Mouse (Mus musculus): ENCODE measurements around the gene Pex16.

Gene Pex16

DNA sequence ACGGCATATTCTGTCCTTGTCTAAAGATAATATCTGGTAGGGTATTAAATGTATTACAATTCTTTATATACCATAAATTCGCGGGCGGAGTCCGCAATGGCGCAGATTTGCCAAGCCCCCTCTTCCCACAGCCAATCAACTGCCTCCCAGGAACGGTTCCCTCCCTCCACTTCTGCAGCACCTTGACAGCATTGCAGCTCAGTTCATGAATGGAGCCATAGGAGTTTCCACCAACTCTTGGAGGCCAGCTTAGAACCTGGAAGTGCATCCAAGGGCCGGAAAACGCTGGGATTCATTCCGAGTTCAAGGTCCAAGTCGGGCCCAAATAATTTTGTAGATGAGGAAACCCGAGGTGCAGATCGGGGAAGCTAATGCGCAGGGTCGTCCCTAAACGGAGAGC is at the start of gene Pex16, which contains the start of gene Large2:
Gene Pex16 (plus strand): TSS at position 163 of the 400 bp plus-strand sequence.
Gene Large2 (minus strand): TSS at position 356 of the 400 bp plus-strand sequence.
- DNase-seq, result peak; percentile 96

DNA sequence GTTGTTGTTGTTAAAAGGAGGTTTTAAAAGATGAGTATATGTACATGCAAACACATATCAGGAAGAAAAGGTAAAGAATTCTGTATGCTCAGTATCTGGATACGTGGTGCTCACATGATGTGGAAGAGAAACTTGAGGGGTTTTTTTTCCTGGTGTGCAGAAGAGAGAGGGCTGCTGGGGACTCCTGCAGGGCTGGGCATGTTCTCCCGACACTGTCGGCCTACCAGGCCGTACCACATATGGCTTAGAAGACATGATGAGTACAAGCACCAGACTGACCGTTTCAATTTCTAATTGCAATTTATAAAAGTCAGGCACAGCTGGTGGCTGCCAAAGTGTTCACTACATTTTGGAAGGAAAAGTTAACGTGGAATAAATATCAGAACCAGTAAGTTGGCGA is 48.8 kb upstream of the Pex16 start:
- peak; percentile 77 for DNase-seq

DNA sequence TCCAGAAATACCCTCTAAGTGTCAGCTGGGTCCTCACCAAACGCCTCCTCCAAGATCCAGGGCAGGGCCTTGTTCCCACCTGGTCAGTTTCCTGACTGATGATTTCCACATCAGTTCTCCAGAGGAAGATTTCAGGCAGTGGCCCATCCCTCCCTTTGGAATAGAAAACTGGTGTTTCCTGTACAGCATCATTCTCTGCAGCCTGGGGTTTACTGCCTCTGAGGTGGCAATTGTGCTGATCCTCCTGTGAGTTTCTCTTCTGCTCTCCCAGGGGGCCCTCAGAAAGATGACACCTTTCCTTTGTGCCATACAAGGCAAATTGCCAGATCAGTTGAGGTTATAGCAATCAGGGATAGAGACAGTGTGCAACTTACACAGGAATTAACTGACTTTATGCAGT is 48.3 kb upstream of the Pex16 start:
- DNase-seq, result peak; percentile 50

DNA sequence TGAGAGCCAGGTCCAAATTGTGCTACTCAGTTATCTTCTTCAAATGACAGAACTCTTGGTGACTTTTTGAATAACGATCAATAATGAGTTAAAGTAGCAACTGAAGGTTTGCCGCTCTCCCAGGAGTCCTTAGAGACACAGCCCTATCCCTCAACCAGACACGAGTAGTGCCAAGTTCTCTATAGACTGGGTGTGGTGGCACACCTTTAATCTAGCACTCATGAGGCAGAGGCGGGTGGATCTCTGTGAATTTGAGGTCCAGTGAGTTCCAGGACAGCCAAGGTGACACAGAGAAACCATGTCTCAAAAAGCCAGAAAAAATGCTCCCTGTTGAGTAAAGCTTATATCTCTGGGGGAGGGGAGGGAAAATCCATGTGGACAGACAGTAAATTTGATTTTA is 46.9 kb upstream of the Pex16 start:
- DNase-seq, result peak; percentile 61

DNA sequence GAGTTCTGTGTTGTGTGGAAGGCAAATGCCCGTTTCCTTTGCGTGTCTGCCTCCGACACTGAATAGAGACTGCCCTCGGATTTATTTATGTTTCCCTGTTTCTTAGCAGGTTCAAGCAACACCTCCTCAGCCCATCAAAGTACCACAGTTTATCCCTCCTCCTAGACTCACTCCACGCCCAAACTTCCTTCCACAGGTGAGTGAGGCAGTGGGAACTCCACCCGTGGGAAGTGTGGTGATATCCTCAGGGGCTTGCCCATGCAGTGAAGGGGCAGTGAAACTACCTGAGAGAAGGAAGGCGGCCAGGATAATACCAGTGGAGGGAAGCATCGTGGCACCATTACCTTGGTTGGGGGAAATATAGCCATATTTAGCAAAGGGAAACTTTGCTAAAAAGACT is 46.3 kb upstream of the Pex16 start:
- DNase-seq, result peak; percentile 83

DNA sequence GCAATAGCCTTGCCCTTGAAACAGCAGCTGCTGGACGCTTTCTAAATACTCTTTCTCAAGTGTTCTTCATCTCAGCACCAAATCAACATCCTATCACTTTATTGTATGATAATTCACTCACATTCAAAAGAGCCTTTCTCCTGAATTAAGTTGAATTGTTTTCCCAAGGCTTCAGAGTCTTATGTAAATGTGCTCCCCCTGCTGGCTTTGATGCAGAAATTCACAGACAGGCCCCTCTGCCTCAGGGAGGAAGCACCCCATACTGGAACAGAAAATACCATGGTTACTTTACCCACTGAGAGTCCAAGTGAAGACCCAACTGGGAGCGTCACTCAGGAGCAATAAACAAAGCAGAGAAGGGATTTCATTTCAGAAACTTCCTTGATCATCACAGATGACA is 43.6 kb upstream of the Pex16 start:
- DNase-seq, result peak; percentile 86

DNA sequence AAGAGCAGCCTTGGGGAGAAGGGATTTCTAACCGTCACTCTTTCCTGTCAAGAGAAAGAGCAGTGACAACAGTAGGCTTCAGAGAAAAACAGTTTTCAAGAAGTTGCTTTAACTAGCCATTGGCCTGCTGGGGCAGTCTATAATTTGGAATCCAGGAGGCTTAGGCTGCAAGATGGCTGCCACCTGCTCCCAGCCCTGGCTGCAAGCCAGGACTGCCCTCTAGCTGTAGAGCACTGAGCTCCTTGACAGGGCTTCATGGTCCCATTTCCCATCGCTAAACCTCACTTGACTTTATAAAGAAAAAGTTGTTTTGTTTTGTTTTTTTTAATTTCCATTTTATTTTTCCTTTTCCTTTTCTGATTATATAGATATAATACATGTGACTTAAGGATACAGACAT is 43.1 kb upstream of the Pex16 start:
- DNase-seq, result peak; percentile 85

DNA sequence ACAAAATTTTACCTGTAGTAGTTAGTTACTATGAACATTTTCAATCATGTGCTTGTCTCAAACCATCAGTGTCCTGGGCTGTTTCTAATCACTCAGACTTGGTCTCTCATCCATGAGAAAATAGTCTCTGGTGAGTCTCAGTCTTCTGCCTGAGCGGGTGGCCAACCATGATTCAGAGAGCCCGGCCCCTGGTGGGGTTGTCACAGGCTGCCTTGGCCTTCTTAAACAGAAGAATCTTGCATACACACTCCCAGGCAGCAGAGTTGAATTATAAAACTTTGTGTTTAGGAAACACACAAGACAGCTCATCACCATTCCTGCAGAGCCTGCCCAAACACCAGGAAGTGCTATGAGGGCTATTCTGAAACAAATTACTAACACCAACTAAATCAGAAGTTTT is 42.6 kb upstream of the Pex16 start:
- DNase-seq, result no peak

DNA sequence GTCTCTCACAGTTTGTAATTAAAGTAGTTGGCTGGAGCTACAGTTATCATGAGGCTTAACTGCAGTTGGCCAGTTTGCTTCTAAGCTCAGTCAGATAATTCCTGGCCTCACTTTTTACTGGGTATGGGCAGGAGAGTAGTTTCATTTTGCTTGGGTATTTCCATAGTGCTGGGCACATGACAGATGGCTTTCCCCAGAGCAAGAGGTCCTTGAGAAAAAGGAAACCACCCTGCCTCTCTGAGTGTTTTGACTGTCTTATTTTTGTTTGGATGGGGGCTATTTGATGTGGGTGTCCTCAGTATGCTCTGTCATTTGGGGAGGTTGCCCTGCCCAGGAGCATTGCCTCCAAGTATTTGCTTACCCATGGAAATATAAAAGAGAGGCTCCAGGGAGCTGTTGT is 32.1 kb upstream of the Pex16 start:
- DNase-seq, result peak; percentile 63

DNA sequence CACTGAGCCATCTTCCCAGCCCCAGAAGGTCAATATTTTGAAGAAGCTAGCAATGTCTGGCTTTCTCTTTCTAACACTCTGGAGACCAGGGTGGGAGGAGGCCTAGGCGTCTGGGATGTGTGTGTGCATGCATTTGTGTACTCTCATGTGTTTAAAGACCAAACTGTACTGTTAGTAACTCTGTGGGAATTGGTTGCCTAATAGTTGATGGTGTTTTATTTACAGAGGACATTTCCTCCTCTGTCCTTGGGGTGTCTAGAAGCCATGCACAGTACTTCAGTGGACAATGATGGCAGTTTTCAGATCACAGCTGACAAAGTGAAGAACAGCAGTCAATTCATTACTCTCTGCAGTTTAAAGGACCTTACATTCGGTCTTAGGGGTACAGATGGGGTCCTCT is 27.3 kb upstream of the Pex16 start:
- peak; percentile 59 for DNase-seq

DNA sequence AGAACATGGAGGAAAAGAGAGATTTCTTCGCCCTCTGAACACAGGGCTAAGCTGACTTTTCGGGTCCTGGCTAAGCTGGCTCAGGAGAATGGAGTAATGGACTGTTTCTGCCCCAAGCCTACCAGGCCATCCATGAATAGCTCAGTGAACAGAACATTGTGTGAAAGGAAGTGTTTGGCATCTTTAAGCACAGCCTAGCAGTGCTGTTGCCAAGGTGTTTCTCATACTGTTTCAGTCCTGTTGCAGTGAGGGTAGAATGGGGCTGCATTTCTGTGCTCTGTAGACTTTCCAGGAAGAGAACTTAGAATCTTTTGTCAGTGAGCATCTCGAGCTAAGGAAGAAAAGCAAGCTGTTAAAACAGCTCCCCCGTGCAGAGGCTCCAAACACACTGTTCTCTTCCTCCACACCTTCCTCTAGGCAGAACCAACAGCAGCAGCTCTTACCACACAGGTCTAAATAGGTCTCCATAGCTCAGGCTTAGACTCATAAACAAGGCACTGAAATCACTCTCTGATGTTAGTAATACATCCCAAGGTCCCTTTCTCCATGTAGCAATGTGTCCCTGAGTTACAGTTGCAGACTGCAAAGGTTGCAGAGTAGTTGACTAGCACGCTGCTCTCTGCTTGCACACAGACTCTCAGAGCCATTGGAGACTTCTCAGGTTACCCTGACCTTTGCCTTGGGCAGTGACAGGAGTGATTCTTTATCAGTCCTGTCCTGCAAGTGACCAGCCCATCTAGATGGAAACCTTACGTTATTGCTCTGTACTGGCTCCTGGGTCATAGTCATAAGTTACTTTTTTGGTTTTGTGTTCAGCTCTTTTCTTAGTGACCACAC is 24.7 kb upstream of the Pex16 start:
- peak; percentile 37 for DNase-seq

DNA sequence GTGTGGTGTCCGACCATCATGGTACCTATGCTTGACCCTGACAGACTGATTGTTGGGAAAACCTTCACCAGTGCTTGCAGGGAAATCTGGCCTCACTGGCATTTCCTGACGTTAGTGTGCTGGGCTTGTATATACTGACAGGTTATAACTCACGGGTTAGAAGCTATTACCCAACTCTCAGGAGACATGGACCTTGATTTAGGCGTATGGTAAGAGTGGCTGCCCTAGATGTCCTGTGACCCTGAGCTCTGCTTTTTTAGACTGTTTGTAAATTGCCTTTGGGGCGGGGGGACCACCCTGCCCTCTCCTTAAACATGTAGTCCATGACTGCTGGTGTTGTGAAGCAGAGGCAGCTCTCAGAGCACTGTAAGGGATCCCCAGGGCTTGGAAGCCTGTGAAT is 23.8 kb upstream of the Pex16 start:
- DNase-seq, result no peak

DNA sequence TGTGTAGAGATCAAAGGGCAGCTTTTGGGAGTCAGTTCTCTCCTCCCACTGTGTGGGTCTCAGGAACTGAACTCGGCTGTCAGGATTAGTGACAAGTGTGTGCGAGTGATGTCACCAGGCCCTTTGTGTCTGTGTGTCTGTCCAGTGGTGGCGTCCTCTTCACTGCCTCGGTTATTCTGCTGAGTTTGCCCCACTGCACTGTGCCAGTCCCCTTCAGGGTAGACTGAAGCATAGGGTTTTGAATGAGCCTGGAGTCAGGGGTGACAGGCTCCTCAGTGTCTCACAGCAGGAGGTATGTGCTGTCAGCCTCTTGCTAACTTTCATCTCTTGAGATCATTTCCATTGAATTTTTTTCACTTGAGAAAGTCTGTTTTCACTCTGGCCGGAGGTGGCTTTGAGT is 21.1 kb upstream of the Pex16 start:
- peak; percentile 82 for DNase-seq

DNA sequence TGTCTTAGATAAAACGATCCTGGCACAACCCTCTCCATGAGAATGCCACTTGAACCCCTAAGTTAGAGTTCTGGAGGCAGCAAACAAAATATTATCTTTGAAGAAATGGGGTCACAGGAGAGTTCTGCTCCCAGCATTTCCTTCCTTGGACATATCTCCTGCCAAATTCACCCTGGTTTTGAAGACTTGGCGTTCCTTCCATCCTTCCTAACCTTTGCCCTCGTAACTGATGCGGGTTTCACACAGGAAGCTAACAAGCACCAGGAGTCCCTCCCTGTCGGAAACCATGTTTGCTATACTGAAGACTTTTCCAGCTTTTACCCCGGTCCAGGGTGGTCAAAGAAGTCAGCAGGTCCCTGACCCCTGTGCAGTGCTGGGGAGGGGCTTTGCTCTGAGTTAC is 20.3 kb upstream of the Pex16 start:
- peak; percentile 96 for DNase-seq

DNA sequence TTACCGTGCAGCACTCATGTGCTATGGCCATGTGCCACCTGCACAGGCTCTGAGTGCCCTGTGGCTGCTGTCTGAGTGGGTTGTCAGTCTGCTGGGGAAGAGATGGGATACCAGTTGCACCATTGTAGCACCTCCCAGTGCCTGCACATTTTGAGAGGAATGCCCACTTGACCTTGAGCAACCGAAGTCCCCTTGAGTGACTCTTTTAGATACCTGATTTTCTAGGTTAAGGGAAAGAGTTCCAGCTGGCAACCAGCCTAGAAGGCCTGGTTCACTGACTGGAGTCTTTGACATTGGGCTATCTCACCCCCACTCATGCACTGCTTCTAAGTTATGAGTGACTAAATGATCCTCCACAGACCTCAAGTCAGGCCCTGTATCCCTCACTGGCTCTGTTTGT is 15.2 kb upstream of the Pex16 start:
- peak; percentile 91 for DNase-seq

DNA sequence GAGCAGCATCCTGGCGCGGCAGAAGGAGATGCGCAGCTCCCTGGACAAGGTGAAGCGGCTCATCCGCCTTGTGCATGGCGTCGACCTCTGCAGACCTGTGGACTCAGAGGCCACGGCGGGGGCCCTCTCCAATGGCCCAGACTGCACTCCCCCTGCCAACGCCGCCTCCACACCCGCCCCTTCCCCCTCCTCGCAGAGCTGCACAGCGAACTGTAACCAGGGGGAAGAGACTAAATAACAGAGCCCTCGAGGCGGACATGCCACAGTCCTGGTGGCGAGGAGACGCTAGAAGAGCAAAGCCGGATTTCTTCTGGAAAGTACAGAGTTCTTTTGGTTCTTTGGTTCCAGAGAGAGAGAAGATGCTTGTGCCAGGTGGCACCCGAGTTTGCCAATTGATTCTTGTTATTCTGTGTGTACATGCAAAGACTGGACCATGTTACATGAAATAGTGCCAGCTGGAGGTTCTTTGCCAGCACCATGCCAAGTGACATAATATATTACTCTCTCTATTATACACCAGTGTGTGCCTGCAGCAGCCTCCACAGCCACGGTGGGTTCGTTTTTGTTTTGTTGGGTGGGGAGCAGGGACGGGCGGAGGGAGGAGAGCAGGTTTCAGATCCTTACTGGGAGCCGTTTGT is 14.2 kb upstream of the Pex16 start:
- DNase-seq, result peak; percentile 81

DNA sequence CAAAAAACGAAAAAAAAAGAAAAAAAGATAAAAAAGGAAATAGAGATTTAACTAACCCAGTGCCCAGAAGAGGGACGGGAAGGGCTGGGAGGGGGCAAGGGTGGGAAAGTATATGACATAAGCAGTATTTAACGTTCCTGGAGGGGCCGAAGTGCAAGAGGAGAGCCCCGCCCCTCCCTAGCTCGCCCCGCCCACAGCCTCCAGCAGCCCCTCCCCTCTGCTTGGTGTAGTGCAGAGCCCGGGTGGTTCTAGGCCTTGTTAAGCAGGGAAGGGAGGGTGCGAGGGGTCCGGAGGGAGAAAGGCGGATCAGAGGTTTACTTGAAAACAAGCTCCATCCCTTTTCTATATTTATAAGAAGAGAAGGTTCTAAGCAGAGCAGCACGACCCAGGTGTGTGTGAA is 13.6 kb upstream of the Pex16 start:
- DNase-seq, result peak; percentile 65

DNA sequence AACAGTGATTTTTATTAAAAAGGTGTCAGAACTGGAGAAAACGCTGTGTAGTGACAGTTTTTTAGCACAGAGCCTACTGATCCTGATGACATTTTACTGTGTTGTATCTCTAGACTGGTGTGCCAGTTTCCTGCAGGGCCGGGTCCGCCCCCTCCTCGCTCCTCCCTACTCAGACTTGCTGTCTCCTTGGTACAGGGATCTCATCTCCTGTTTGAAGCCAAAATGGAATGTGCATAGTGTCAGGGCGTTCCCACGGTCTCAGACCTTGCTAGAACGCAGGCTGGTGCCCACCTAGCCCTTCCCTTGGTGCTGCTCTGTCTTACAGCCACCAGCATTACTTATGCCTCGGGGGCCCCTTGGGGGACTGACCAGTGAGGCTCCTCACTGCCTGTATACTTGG is 12.7 kb upstream of the Pex16 start:
- peak; percentile 86 for DNase-seq

DNA sequence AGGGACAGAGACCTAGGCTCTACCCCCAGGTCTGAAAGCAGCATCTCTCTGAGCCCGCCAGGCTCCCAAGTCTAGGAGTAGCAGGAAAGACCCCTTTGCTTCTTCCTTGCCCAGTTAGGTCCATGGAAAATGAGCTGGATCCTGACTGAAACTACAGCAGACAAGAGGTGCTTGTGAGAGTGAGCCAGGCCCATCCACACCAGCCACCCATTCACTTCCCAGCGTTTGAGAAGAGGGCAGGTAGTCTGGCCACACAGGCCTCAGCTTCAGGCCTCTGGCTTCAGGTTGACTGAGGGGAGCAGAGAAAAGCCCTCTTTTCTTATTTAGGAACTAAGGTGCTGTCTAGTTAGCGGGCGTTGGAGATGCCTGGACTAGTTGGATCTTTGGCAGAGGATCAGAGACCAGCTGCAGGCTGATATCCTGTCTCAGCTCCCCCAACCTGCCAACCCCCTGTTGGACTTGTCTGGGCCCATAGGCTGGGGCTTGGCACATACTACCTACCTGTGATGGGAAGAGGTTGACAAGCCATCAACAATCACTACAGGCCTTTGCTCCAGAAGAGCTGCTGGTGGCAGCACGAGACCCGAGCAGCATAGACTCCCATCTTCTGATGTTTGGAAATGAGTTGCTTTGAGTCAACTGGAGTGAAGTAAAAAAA is 11.8 kb upstream of the Pex16 start:
- peak; percentile 83 for DNase-seq

DNA sequence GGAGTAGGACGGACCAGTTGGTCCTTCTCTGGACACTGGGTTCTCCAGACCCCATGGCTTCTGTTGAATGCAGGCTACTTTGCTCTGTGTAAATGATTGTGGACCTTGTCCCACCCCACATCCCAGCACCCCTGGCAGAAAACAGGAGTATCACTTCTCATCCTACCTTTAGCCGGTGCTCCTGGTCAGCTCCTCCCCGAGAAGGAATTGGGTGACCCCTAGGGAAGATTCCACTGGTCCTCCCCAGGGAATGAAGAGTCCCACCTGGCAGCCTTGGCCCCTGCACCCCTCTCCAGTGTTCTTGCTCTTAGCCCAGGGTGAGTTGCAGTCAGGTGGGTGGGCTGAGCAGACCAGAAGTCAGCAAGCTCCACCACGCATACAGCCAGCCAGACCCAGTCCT is 10.4 kb upstream of the Pex16 start:
- peak; percentile 87 for DNase-seq

DNA sequence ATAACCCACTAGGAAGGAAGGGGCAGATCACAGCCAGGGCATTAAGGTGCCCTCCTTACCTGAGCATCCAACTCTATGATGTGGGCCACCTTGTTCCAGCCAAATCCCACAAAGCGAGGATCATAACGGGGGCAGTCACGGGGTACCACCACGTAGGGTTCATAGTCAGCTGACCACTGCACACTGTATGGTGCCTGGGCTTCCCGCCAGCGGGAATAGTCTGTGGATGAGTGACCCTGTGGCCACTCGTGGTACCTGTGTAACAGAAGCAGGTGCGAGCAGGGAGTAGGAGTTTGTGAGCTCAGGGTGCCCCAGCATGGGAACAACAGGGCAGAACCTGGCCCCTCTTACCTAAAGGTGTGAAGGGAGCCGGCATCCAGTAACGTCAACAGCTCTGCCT is 8.9 kb upstream of the Pex16 start:
- peak; percentile 90 for DNase-seq

DNA sequence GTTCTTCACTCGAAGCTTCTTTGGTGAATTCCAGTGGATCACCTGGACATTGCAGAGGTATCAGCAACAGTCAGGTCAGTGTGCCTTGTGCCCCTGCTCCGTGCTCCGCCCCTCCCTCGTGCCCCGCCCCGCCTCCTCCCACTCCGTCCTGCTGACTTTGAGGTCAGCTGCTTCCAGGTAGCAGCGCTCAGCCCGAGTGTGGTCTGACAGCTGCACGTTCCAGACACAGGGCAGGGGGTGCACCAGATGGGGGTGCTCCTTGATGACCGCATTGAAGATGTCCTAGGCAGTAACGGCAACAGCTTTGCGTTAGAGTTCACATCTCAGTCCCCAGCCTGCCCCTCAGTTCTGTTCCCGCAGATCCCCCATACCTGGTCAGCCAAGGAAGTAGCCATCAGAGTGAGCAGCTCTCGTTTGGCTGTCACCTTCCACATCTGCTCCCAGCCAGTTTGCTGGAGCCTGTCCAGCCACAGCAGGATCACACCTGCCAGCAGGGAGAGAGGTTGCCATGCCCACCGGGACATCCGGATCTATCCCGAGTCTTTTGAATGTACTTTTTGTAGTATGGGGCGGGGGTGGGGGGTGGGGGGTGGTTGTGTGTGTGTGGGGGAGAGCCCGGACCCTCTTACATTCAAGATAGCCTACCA is 7.0 kb upstream of the Pex16 start:
- DNase-seq, result peak; percentile 89

DNA sequence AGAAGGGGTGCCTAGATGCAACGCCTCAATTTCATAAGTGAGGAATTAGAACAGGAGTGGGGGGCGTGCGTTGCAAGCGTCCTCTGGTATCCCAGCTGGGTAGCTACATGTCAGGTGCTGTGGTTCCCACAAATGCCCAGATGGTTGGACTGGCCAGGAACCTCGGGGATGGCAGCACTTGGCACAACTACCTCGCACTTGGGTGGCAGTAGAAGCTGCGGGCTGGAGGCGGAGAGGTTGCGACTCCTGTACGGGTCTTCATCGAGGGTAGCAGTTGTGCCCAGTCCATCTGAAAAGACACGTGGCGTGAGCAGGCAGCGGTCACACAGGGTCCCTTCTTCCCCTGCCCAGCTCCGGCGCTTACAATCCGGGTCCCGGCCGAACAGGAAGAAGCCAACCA is 4.1 kb upstream of the Pex16 start:
- no peak for DNase-seq
